Mouse (Mus musculus) spleen, adult 12 weeks (tissue): ENCODE measurements at regions not wholly inside any gene's neighbourhood (a gene's known extent, or its start where the extent isn't known, plus 50 kb on each side); places are given as distances from the start of the nearest gene placed in this dataset.
"Not testable (repeated sequence)": the region's sequence is repeated elsewhere in the genome, so short reads cannot be mapped to it uniquely, and the experiment has no call there.

Experiments used
- DNase-seq: peaks from one replicate; pipeline ENCODE4 v3.0.0; 2022; ENCODE audit warnings: low spot score

DNA sequence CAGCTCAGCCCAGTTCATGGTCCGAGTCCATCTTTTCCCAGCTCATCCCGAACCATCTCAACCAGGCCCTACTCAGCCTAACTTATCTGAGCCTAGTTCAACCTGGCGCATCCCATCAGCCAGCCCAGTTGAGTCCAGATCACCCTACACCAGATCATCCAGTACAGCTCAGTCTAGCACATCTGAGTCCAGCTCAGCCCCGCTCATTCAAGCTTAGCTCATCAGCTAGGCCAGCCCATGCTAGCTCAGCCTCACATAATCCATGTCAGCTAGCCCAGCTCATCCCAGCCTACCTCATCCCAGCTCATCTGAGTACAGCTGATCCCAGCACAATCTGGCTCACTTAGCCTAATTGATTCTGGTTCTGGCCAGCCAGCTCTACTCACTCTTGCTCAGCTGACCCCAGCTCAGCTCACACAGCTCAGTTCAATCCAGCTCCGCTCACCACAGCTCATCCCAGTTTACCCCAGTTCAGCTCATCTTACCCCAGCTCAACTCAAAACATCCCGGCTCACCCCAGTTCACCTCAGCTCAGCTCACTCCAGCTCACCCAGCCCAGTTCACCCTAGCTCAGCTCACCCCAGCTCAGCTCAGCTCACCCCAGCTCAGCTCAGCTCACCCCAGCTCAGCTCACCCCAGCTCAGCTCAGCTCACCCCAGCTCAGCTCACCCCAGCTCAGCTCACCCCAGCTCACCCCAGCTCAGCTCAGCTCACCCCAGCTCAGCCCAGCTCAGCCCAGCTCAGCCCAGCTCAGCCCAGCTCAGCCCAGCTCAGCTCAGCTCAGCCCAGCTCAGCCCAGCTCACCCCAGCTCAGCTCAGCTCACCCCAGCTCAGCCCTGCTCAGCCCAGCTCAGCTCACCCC is 65.3 kb upstream of the Adam6b start:
- DNase-seq = no peak

- not testable (repeated sequence) for DNase-seq
These were observed 64.6 kb upstream of the Adam6b start for GRCm38 (mm10) chr12:113424598-113425208.

DNA sequence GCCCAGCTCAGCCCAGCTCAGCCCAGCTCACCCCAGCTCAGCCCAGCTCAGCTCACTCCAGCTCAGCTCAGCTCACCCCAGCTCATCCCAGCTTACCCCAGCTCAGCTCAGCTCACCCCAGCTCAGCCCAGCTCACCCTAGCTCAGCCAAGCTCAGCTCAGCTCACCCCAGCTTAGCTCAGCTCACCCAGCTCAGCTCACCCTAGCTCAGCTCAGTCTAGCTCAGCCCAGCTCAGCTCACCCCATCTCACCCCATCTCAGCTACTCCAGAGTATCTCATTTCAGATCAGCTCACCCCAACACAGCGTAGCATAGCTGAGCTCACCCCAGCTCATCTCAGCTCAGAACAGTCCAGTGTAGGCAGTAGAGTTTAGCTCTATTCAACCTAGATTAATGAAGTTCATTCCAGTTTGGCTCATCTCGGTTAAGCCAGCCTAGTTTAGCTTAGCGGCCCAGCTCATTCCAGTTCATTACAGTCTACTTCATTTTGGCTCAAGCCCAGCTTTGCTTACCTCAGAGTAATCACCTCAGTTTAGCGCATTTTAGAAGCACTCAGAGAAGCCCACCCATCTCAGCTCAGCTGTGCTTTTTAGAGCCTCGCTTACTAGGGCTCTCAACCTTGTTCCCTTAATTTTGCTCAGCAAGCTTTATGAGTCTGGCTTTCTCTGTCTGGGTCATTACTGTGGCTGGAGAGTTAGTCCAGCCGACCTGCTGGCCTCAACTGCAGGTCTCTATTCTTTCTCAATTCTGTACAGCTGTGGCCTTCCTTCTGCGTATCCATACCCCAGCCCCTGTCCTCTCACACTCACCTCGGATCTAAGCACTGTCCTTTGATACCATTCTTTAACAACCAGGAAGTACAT is 63.9 kb upstream of the Adam6b start:
- DNase-seq = no peak

- DNase-seq = no peak
These were observed 62.7 kb upstream of the Adam6b start for GRCm38 (mm10) chr12:113426636-113427035.

- peak; percentile 40 for DNase-seq
These were observed 62.0 kb upstream of the Adam6b start for GRCm38 (mm10) chr12:113427339-113427738.

GRCm38 (mm10) chr12:113428461-113428860 is 60.9 kb upstream of the Adam6b start:
- DNase-seq = no peak

DNA sequence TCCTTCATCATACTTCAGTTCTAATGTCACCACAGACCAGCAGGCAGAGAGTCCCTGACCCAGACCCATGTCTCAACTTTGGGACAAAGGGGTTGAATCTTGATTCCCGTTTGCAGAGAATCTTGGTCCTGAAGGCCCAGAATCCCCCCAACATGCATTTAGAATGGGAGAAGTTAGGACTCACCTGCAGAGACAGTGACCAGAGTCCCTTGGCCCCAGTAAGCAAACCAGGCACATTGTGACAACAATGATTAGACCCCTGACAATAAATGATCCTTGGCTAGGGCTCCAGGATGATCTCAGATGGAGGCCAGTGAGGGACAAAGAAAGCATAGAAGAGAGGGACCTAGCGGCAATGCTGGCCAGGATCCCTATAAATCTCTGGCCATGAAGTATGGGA is 60.4 kb upstream of the Adam6b start:
- no peak for DNase-seq

- DNase-seq = no peak
These were observed 59.0 kb upstream of the Adam6b start for GRCm38 (mm10) chr12:113430340-113430739.
